In the genomic region with DNA sequence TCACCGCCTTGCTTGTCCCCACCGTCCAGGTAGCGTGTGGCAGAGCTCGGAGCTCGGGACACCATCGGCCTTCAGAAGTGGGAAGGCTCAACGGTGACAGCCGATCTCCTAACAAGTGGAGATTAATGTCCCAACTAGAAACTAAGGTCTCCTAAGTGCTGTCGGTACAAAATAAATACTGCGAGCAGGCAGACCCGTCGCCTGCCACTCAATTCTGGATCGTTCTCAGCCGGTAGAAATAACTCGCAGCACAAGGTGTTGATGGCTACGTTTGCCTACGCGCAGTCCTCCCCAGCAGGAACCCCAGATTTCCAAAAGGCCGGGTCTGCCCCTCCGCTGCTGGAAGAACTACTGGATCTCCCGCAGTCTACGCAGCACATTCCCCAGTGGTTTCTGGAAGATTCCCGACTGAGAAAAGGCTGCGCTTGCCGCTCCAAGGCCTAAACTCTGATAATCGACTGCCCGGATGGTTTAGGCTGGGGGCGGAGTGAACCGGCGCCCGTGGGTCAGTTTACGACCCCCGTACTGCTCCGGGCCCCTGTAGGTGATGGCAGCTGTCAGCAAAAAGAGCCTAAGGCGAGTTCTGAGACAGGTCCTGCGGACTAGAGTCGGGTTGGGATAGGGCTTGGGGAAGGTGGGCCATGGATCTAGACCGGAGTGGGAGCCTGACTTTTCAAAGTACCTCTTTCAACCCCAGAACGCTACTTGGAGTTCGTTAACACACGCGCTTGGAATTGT, we compare ENCODE assay signal across 8 mouse cellular contexts.
A peak's percentile ranks its signal among the peaks of the same experiment; 100 is the strongest.
DNase-seq lines count a peak whose midpoint lies in the region; ATAC-seq and TF ChIP-seq lines count a peak whose summit lies in the region.

No protein-coding gene starts in this region.

- no peak overlapping the region for H3K9ac ChIP-seq in heart, adult 2 months (ENCODE audit: low read depth, low read length)
- peak overlapping the region; percentile 39 for H3K9ac ChIP-seq in forebrain, embryonic 11.5 days (ENCODE audit: low read length)
- H3K9ac ChIP-seq in kidney, embryonic 14.5 days (ENCODE audit: low read depth, low read length): no peak overlapping the region
- no peak overlapping the region; the same call in 1 of the 2 replicates for H3K9ac ChIP-seq in midbrain, embryonic 12.5 days (replicated peaks)

- no peaks in the 10 kb centered on the region for H3K9me3 ChIP-seq in forebrain, embryonic 11.5 days (ENCODE audit: control insufficient read depth, low read length)
- H3K9me3 ChIP-seq in kidney, embryonic 14.5 days (ENCODE audit: control insufficient read depth, low read length): no peaks in the 10 kb centered on the region
- H3K9me3 ChIP-seq in midbrain, embryonic 12.5 days: no peaks in the 10 kb centered on the region

- peak; percentile 9 to 24 for DNase-seq in heart, adult 2 months
- no peak for DNase-seq in heart, postnatal 25 days (ENCODE audit: low spot score)
- DNase-seq in forebrain, embryonic 11.5 days (ENCODE audit: low spot score): peak; percentile 66
- DNase-seq in urinary bladder, postnatal 10 days (ENCODE audit: low spot score): no peak
- no peak for DNase-seq in spleen, postnatal 4 days (ENCODE audit: low spot score in 2 of 2)
- DNase-seq in cerebellum, adult 2 months: no peak

- H3K27ac ChIP-seq in heart, adult 2 months: no peak overlapping the region
- H3K27ac ChIP-seq in forebrain, embryonic 11.5 days (ENCODE audit: low read depth, low read length): no peak overlapping the region
- no peak overlapping the region for H3K27ac ChIP-seq in kidney, embryonic 14.5 days (ENCODE audit: low read depth, low read length)
- H3K27ac ChIP-seq in midbrain, embryonic 12.5 days (replicated peaks): no peak overlapping the region
- no peak overlapping the region for H3K27ac ChIP-seq in cerebellum, adult 2 months (ENCODE audit: insufficient read depth, low read length)

- WGBS in heart, adult 2 months: 3% methylated on average over 42 of the region's 42 CpGs
- 1% methylated on average over 42 of the region's 42 CpGs for WGBS in forebrain, embryonic 11.5 days
- 1% methylated on average over 42 of the region's 42 CpGs for WGBS in kidney, embryonic 14.5 days
- WGBS in midbrain, embryonic 12.5 days: 2% methylated on average over 42 of the region's 42 CpGs
- 4% methylated on average over 42 of the region's 42 CpGs for WGBS in cerebellum, adult 2 months

- ATAC-seq in forebrain, embryonic 11.5 days (replicated peaks; ENCODE audit: low FRiP score): peak; percentile 45; the same call in 1 of the 2 replicates
- ATAC-seq in kidney, embryonic 14.5 days (ENCODE audit: low FRiP score, low TSS enrichment): peak; percentile 33; the same call in 1 of the 2 replicates
- ATAC-seq in midbrain, embryonic 12.5 days (ENCODE audit: low FRiP score, low read depth): peak; percentile 54; the same call in 1 of the 2 replicates

- peaks cover 16% of the 10 kb centered on the region for H3K27me3 ChIP-seq in heart, adult 2 months (ENCODE audit: control insufficient read depth, insufficient read depth, low read length)
- peaks cover 73% of the 10 kb centered on the region for H3K27me3 ChIP-seq in forebrain, embryonic 11.5 days (ENCODE audit: control insufficient read depth, insufficient read depth, low read length)
- peaks cover 56% of the 10 kb centered on the region for H3K27me3 ChIP-seq in kidney, embryonic 14.5 days (ENCODE audit: control insufficient read depth, insufficient read depth, low read length)
- H3K27me3 ChIP-seq in midbrain, embryonic 12.5 days: peaks cover 89% of the 10 kb centered on the region
- H3K27me3 ChIP-seq in cerebellum, adult 2 months (ENCODE audit: control insufficient read depth, insufficient read depth, low read length): peaks cover 5% of the 10 kb centered on the region; the same call in 1 of the 2 replicates

- intact Hi-C loops in heart, adult 2 months (cut with DNase I): no loop called here
- intact Hi-C loops in heart, postnatal 25 days (cut with DNase I): no loop called here

- H3K4me1 ChIP-seq in heart, adult 2 months (ENCODE audit: control insufficient read depth, insufficient read depth, low read length): no peaks in the 10 kb centered on the region
- peaks cover 16% of the 10 kb centered on the region for H3K4me1 ChIP-seq in forebrain, embryonic 11.5 days (replicated peaks; ENCODE audit: control insufficient read depth, insufficient read depth, low read length)
- H3K4me1 ChIP-seq in kidney, embryonic 14.5 days (ENCODE audit: control insufficient read depth, insufficient read depth, low read length): peaks cover 11% of the 10 kb centered on the region; the same call in 1 of the 2 replicates
- peaks cover 18% of the 10 kb centered on the region for H3K4me1 ChIP-seq in midbrain, embryonic 12.5 days
- H3K4me1 ChIP-seq in cerebellum, adult 2 months (ENCODE audit: control insufficient read depth, insufficient read depth, low read length): no peaks in the 10 kb centered on the region

- TF ChIP-seq POLR2A in heart, adult 2 months (IDR thresholded peaks at IDR 0.05; ENCODE audit: insufficient read depth, low read depth, low read length): no peak
- TF ChIP-seq POLR2A in cerebellum, adult 2 months (IDR thresholded peaks at IDR 0.05; ENCODE audit: borderline replicate concordance, insufficient read depth, low read length): no peak

- no peaks in the 10 kb centered on the region for H3K79me2 ChIP-seq in heart, adult 2 months (replicated peaks; ENCODE audit: control insufficient read depth, insufficient read depth, low read length)

- H3K36me3 ChIP-seq in heart, adult 2 months (ENCODE audit: control insufficient read depth, insufficient read depth, low read length): no peaks in the 10 kb centered on the region
- no peaks in the 10 kb centered on the region for H3K36me3 ChIP-seq in forebrain, embryonic 11.5 days (ENCODE audit: control insufficient read depth, insufficient read depth, low read length)
- H3K36me3 ChIP-seq in kidney, embryonic 14.5 days (ENCODE audit: control insufficient read depth, insufficient read depth, low read length): no peaks in the 10 kb centered on the region
- no peaks in the 10 kb centered on the region for H3K36me3 ChIP-seq in midbrain, embryonic 12.5 days

- TF ChIP-seq EP300 in heart, adult 2 months (IDR thresholded peaks at IDR 0.05; ENCODE audit: insufficient read depth, low read depth, low read length): no peak

- peak overlapping the region; percentile 38 for H3K4me2 ChIP-seq in forebrain, embryonic 11.5 days (ENCODE audit: low read depth, low read length, severe bottlenecking)
- H3K4me2 ChIP-seq in kidney, embryonic 14.5 days (replicated peaks; ENCODE audit: low read depth, low read length): peak overlapping the region; percentile 52
- H3K4me2 ChIP-seq in midbrain, embryonic 12.5 days (replicated peaks): peak overlapping the region; percentile 42

- peak overlapping the region; percentile 18; the same call in 1 of the 2 replicates for H3K4me3 ChIP-seq in heart, adult 2 months
- H3K4me3 ChIP-seq in forebrain, embryonic 11.5 days (ENCODE audit: low read depth, low read length): peak overlapping the region; percentile 5; the same call in 1 of the 2 replicates
- peak overlapping the region; percentile 37 for H3K4me3 ChIP-seq in kidney, embryonic 14.5 days (ENCODE audit: low read length)
- H3K4me3 ChIP-seq in midbrain, embryonic 12.5 days: peak overlapping the region; percentile 28
- no peak overlapping the region for H3K4me3 ChIP-seq in cerebellum, adult 2 months (replicated peaks; ENCODE audit: insufficient read depth, low read depth, low read length)

- no peak for TF ChIP-seq CTCF in heart, adult 2 months (IDR thresholded peaks at IDR 0.05)
- no peak for TF ChIP-seq CTCF in cerebellum, adult 2 months (IDR thresholded peaks at IDR 0.05; ENCODE audit: borderline replicate concordance, insufficient read depth, low read depth, low read length)

Comparison
In these comparisons a context has a peak if more than half of its experiments do, and no peak if none do; other contexts are left out.
1. DNase-seq: peak in heart, adult 2 months (2 of 2) and forebrain, embryonic 11.5 days (single experiment); none in heart, postnatal 25 days (single experiment), urinary bladder, postnatal 10 days (single experiment), spleen, postnatal 4 days (0 of 2) and cerebellum, adult 2 months (0 of 2).
2. Peak in every context shown above with its lines, with median percentiles within 50 percentile points of each other: ATAC-seq and H3K4me2 ChIP-seq.